Mouse (Mus musculus) retina, embryonic 14.5 days (tissue): ENCODE data around the gene Syk.

Experiments used
- DNase-seq: peaks from one replicate; pipeline ENCODE4 v3.0.0-alpha.2; 2015; ENCODE audit warnings: low spot score

Gene Syk

GRCm38 (mm10) chr13:52651383-52652252 lies 68.6 kb downstream of the Syk start:
- peak; percentile 90 for DNase-seq

- DNase-seq: no peak
Observed at GRCm38 (mm10) chr13:52652253-52652628, 69.3 kb downstream of the Syk start.

GRCm38 (mm10) chr13:52654081-52654829 lies 71.3 kb downstream of the Syk start:
- no peak for DNase-seq

GRCm38 (mm10) chr13:52654830-52655308 lies 71.9 kb downstream of the Syk start:
- DNase-seq: no peak

GRCm38 (mm10) chr13:52657966-52658365 lies 75.0 kb downstream of the Syk start:
- DNase-seq: no peak

- DNase-seq: peak; percentile 74
Observed at GRCm38 (mm10) chr13:52658477-52658876, 75.5 kb downstream of the Syk start.

- no peak for DNase-seq
Observed at GRCm38 (mm10) chr13:52659171-52659665, 76.2 kb downstream of the Syk start.

- no peak for DNase-seq
Observed at GRCm38 (mm10) chr13:52669889-52670288, 86.9 kb downstream of the Syk start.

- no peak for DNase-seq
Observed at GRCm38 (mm10) chr13:52673272-52673671, 90.3 kb downstream of the Syk start.

GRCm38 (mm10) chr13:52673856-52674255 lies 90.9 kb downstream of the Syk start:
- no peak for DNase-seq

GRCm38 (mm10) chr13:52674839-52675238 lies 91.9 kb downstream of the Syk start:
- no peak for DNase-seq

- DNase-seq: no peak
Observed at GRCm38 (mm10) chr13:52675526-52676294, 92.7 kb downstream of the Syk start.

- no peak for DNase-seq
Observed at GRCm38 (mm10) chr13:52676671-52677445, 93.9 kb downstream of the Syk start.

- DNase-seq: no peak
Observed at GRCm38 (mm10) chr13:52679906-52680305, 96.9 kb downstream of the Syk start.

- no peak for DNase-seq
Observed at GRCm38 (mm10) chr13:52682107-52682506, 99.1 kb downstream of the Syk start.

GRCm38 (mm10) chr13:52690425-52690824 lies 107.5 kb downstream of the Syk start:
- DNase-seq: no peak

GRCm38 (mm10) chr13:52692311-52692710 lies 109.3 kb downstream of the Syk start:
- no peak for DNase-seq

GRCm38 (mm10) chr13:52694857-52695256 lies 111.9 kb downstream of the Syk start:
- no peak for DNase-seq
